Mouse (Mus musculus): ENCODE measurements around the gene Snf8.

Snf8 gene

GRCm38 (mm10) chr11:96028130-96028529, 6.6 kb upstream of the Snf8 start:
- DNase-seq (ENCODE audit: low spot score), result no peak

GRCm38 (mm10) chr11:96030571-96030970, 4.1 kb upstream of the Snf8 start:
- DNase-seq (ENCODE audit: low spot score), result no peak

- DNase-seq (ENCODE audit: low spot score), result no peak
These were observed 3.0 kb upstream of the Snf8 start for GRCm38 (mm10) chr11:96031701-96032100.

- peak; percentile 51 for DNase-seq (ENCODE audit: low spot score)
These were observed 1.4 kb upstream of the Snf8 start for GRCm38 (mm10) chr11:96033264-96033663.

GRCm38 (mm10) chr11:96034116-96034515, 569 bp upstream of the Snf8 start:
- no peak for DNase-seq (ENCODE audit: low spot score)

GRCm38 (mm10) chr11:96035133-96035532, 448 bp downstream of the Snf8 start:
- no peak for DNase-seq (ENCODE audit: low spot score)

GRCm38 (mm10) chr11:96037499-96037898, 2.8 kb downstream of the Snf8 start:
- no peak for DNase-seq (ENCODE audit: low spot score)

- DNase-seq (ENCODE audit: low spot score), result no peak
These were observed 3.9 kb downstream of the Snf8 start for GRCm38 (mm10) chr11:96038560-96038959.

GRCm38 (mm10) chr11:96044803-96045567, 10.3 kb downstream of the Snf8 start:
- no peak for DNase-seq (ENCODE audit: low spot score)

- DNase-seq (ENCODE audit: low spot score), result no peak
These were observed 11.3 kb downstream of the Snf8 start for GRCm38 (mm10) chr11:96046028-96046427.

- DNase-seq (ENCODE audit: low spot score), result no peak
These were observed 12.1 kb downstream of the Snf8 start for GRCm38 (mm10) chr11:96046793-96047192.

- DNase-seq (ENCODE audit: low spot score), result no peak
These were observed 13.0 kb downstream of the Snf8 start for GRCm38 (mm10) chr11:96047469-96048373.

GRCm38 (mm10) chr11:96049939-96050338, 15.3 kb downstream of the Snf8 start:
- no peak for DNase-seq (ENCODE audit: low spot score)

GRCm38 (mm10) chr11:96050854-96051253, 16.2 kb downstream of the Snf8 start:
- no peak for DNase-seq (ENCODE audit: low spot score)

- no peak for DNase-seq (ENCODE audit: low spot score)
These were observed 23.6 kb downstream of the Snf8 start for GRCm38 (mm10) chr11:96058309-96058708.

- DNase-seq (ENCODE audit: low spot score), result peak; percentile 66
These were observed 30.0 kb downstream of the Snf8 start for GRCm38 (mm10) chr11:96064521-96065214.

GRCm38 (mm10) chr11:96065215-96065911, 30.7 kb downstream of the Snf8 start, which contains the start of gene Ube2z:
TSS of gene Ube2z (minus strand) at chr11:96065388.
- DNase-seq (ENCODE audit: low spot score), result peak; percentile 97

- DNase-seq (ENCODE audit: low spot score), result no peak
These were observed 33.5 kb downstream of the Snf8 start for GRCm38 (mm10) chr11:96068231-96068630.

- no peak for DNase-seq (ENCODE audit: low spot score)
These were observed 35.7 kb downstream of the Snf8 start for GRCm38 (mm10) chr11:96070353-96070752.

- DNase-seq (ENCODE audit: low spot score), result no peak
These were observed 36.3 kb downstream of the Snf8 start for GRCm38 (mm10) chr11:96071013-96071412.

GRCm38 (mm10) chr11:96073295-96073993, 38.8 kb downstream of the Snf8 start:
- no peak for DNase-seq (ENCODE audit: low spot score)

All from embryo, embryonic 10.5 days (tissue).